Comparison of ENCODE assay signal across 8 mouse cellular contexts in genomic region chr11:23666526-23666925, GRCm38 (mm10). TPM values are rescaled to one million over a fixed set of nuclear protein-coding genes. Genes with fewer than 3 reads are reported as not detected.
DNase-seq lines count a peak whose midpoint lies in the region; ATAC-seq and TF ChIP-seq lines count a peak whose summit lies in the region.

No protein-coding gene starts in this region.

- TF ChIP-seq EP300 in stomach, postnatal 0 days (optimal IDR thresholded peaks at IDR 0.05): no peak

- peak overlapping the region; percentile 52 for H3K4me2 ChIP-seq in neural tube, embryonic 11.5 days (ENCODE audit: low read depth)
- H3K4me2 ChIP-seq in limb, embryonic 15.5 days: peak overlapping the region; percentile 52
- H3K4me2 ChIP-seq in stomach, postnatal 0 days (replicated peaks; ENCODE audit: low read depth): peak overlapping the region; percentile 70

- peak overlapping the region; percentile 87 for H3K4me3 ChIP-seq in neural tube, embryonic 11.5 days (ENCODE audit: low read depth, low read length)
- H3K4me3 ChIP-seq in limb, embryonic 15.5 days: peak overlapping the region; percentile 80
- peak overlapping the region; percentile 79 for H3K4me3 ChIP-seq in stomach, postnatal 0 days (ENCODE audit: low read depth, low read length)

- H3K36me3 ChIP-seq in neural tube, embryonic 11.5 days (ENCODE audit: control insufficient read depth, insufficient read depth, low read length): no peaks in the 10 kb centered on the region
- H3K36me3 ChIP-seq in limb, embryonic 15.5 days: peaks cover 4% of the 10 kb centered on the region; the same call in 1 of the 2 replicates
- H3K36me3 ChIP-seq in stomach, postnatal 0 days (ENCODE audit: control insufficient read depth, insufficient read depth, low read length): no peaks in the 10 kb centered on the region

- peak overlapping the region; percentile 71 for H3K9ac ChIP-seq in neural tube, embryonic 11.5 days (ENCODE audit: low read length)
- peak overlapping the region; percentile 89 for H3K9ac ChIP-seq in limb, embryonic 15.5 days
- peak overlapping the region; percentile 87 for H3K9ac ChIP-seq in stomach, postnatal 0 days (ENCODE audit: low read length)

- no peaks in the 10 kb centered on the region for H3K27me3 ChIP-seq in neural tube, embryonic 11.5 days (ENCODE audit: control insufficient read depth, insufficient read depth, low read length)
- H3K27me3 ChIP-seq in limb, embryonic 15.5 days: no peaks in the 10 kb centered on the region
- H3K27me3 ChIP-seq in stomach, postnatal 0 days (ENCODE audit: control insufficient read depth, insufficient read depth, low read length): no peaks in the 10 kb centered on the region

- peak overlapping the region; percentile 83 for H3K27ac ChIP-seq in neural tube, embryonic 11.5 days (ENCODE audit: low read depth, low read length)
- H3K27ac ChIP-seq in limb, embryonic 15.5 days: peak overlapping the region; percentile 98
- peak overlapping the region; percentile 99 for H3K27ac ChIP-seq in stomach, postnatal 0 days (replicated peaks)

- no peak for ATAC-seq in neural tube, embryonic 11.5 days (ENCODE audit: insufficient read depth, low FRiP score, low TSS enrichment)
- no peak for ATAC-seq in limb, embryonic 15.5 days (ENCODE audit: insufficient number of reproducible peaks, low FRiP score, low TSS enrichment, low read depth)
- no peak for ATAC-seq in stomach, postnatal 0 days (ENCODE audit: low FRiP score, low TSS enrichment)

- DNase-seq in cerebellum, adult 9-10 months: peak; percentile 57
- DNase-seq in cerebellum, adult 11-12 months: no peak
- DNase-seq in neural tube, embryonic 11.5 days (ENCODE audit: low spot score): no peak
- DNase-seq in neural tube, embryonic 10.5 days (ENCODE audit: extremely low spot score, low spot score): no peak
- DNase-seq in stomach, postnatal 0 days (ENCODE audit: low spot score): no peak
- no peak for DNase-seq in embryo, embryonic 9.5 days (ENCODE audit: extremely low spot score)
- DNase-seq in cerebellum, postnatal 25 days: no peak

- TF ChIP-seq CTCF in stomach, postnatal 0 days (IDR thresholded peaks at IDR 0.05; ENCODE audit: low read depth): no peak

- no peaks in the 10 kb centered on the region for H3K9me3 ChIP-seq in neural tube, embryonic 11.5 days (ENCODE audit: control insufficient read depth, low read length)
- H3K9me3 ChIP-seq in limb, embryonic 15.5 days: no peaks in the 10 kb centered on the region
- H3K9me3 ChIP-seq in stomach, postnatal 0 days (ENCODE audit: control insufficient read depth, low read length): no peaks in the 10 kb centered on the region

- H3K4me1 ChIP-seq in neural tube, embryonic 11.5 days (ENCODE audit: control insufficient read depth, insufficient read depth, low read length): no peaks in the 10 kb centered on the region
- H3K4me1 ChIP-seq in limb, embryonic 15.5 days: peaks cover 5% of the 10 kb centered on the region; the same call in 1 of the 2 replicates
- no peaks in the 10 kb centered on the region for H3K4me1 ChIP-seq in stomach, postnatal 0 days (replicated peaks; ENCODE audit: control insufficient read depth, insufficient read depth)

- WGBS in neural tube, embryonic 11.5 days: 7% methylated on average over 5 of the region's 5 CpGs
- WGBS in limb, embryonic 15.5 days: 3% methylated on average over 5 of the region's 5 CpGs
- WGBS in stomach, postnatal 0 days: 5% methylated on average over 5 of the region's 5 CpGs

RNA-seq across cellular contexts. Expression of gene Pex13, which starts 0.8 kb away (rescaled TPM):
- 37.6 and 46.5 TPM in 2 replicates for polyA plus RNA-seq in neural tube, embryonic 11.5 days (2014; fragmentation: Nextera tagmentation; extraction: Ambion mirVana)
- 33.4 and 35.5 TPM in 2 replicates for polyA plus RNA-seq in limb, embryonic 15.5 days (2015; fragmentation: Nextera tagmentation; extraction: Ambion mirVana)
- polyA plus RNA-seq in stomach, postnatal 0 days (2015; fragmentation: Nextera tagmentation; extraction: Ambion mirVana): 31.3 and 32.7 TPM in 2 replicates

RNA-seq across cellular contexts. Expression of gene Pus10, which starts 1.1 kb away (rescaled TPM):
- polyA plus RNA-seq in neural tube, embryonic 11.5 days (2014; fragmentation: Nextera tagmentation; extraction: Ambion mirVana): 22.1 TPM in 2 replicates
- polyA plus RNA-seq in limb, embryonic 15.5 days (2015; fragmentation: Nextera tagmentation; extraction: Ambion mirVana): 23.8 and 23.9 TPM in 2 replicates
- 11.1 and 12.3 TPM in 2 replicates for polyA plus RNA-seq in stomach, postnatal 0 days (2015; fragmentation: Nextera tagmentation; extraction: Ambion mirVana)

RNA-seq across cellular contexts. Expression of gene 0610010F05Rik, which starts 33.1 kb away (rescaled TPM):
- polyA plus RNA-seq in neural tube, embryonic 11.5 days (2014; fragmentation: Nextera tagmentation; extraction: Ambion mirVana): 62.2 and 63.3 TPM in 2 replicates
- polyA plus RNA-seq in limb, embryonic 15.5 days (2015; fragmentation: Nextera tagmentation; extraction: Ambion mirVana): 19.4 and 19.7 TPM in 2 replicates
- 14.5 and 15.8 TPM in 2 replicates for polyA plus RNA-seq in stomach, postnatal 0 days (2015; fragmentation: Nextera tagmentation; extraction: Ambion mirVana)
